Mouse (Mus musculus) liver, postnatal 0 days (tissue): ENCODE measurements at regions not wholly inside any gene's neighbourhood (a gene's known extent, or its start where the extent isn't known, plus 50 kb on each side); places are given as distances from the start of the nearest gene placed in this dataset.

ENCODE experiments used
- ATAC-seq: fragments of 200-750 bp; cut with Nextera tagmentation; 2 replicates; pipeline ENCODE4 v1.8.0; 2017; ENCODE audit warnings: mild to moderate bottlenecking, moderate library complexity
- DNase-seq: peaks from one replicate; pipeline ENCODE4 v3.0.0-alpha.2; 2016
- H3K27ac ChIP-seq: fragments of 300-500 bp; sonication (generic); 2 replicates; pipeline ENCODE4 v1.5.1; 2014; ENCODE audit warnings: antibody characterized with exemption, moderate library complexity, mild to moderate bottlenecking, low read depth
- H3K27me3 ChIP-seq: fragments of 300-500 bp; sonication (generic); 2 replicates; pipeline ENCODE4 v1.6.1; 2014; ENCODE audit warnings: low read length, control low read depth, mixed read lengths; ENCODE audit not compliant: insufficient read depth
- H3K36me3 ChIP-seq: fragments of 300-500 bp; sonication (generic); replicated peaks from 2 replicates; pipeline ENCODE4 v1.6.1; 2014; ENCODE audit warnings: mild to moderate bottlenecking, control low read depth, low read length, moderate library complexity, mixed read lengths; ENCODE audit not compliant: insufficient read depth
- H3K4me1 ChIP-seq: fragments of 300-500 bp; sonication (generic); 2 replicates; pipeline ENCODE4 v1.6.1; 2014; ENCODE audit warnings: antibody characterized with exemption, mild to moderate bottlenecking, control low read depth; ENCODE audit not compliant: insufficient read depth
- H3K4me2 ChIP-seq: fragments of 300-500 bp; sonication (generic); 2 replicates; pipeline ENCODE4 v1.6.1; 2014; ENCODE audit warnings: low read depth, mild to moderate bottlenecking, low read length, moderate library complexity, mixed read lengths
- H3K4me3 ChIP-seq: fragments of 300-500 bp; sonication (generic); 2 replicates; pipeline ENCODE4 v1.5.1; 2014; ENCODE audit warnings: low read depth, low read length
- H3K9ac ChIP-seq: fragments of 300-500 bp; sonication (generic); replicated peaks from 2 replicates; pipeline ENCODE4 v1.6.1; 2014; ENCODE audit warnings: mild to moderate bottlenecking, moderate library complexity
- H3K9me3 ChIP-seq: fragments of 300-500 bp; sonication (generic); 2 replicates; pipeline ENCODE4 v1.6.1; 2016; ENCODE audit warnings: mild to moderate bottlenecking, control low read depth, low read length, mixed read lengths
- CTCF ChIP-seq: sonication (generic); IDR thresholded peaks from 2 replicates; pipeline ENCODE4 v1.5.1; 2016; ENCODE audit warnings: antibody characterized with exemption, low read depth
- EP300 ChIP-seq: IDR thresholded peaks from 2 replicates; pipeline ENCODE4 v1.6.1; 2016; ENCODE audit warnings: antibody characterized with exemption, low read depth, mild to moderate bottlenecking
- WGBS: fragments of 180-500 bp; shearing (Covaris S2); extraction: QIAGEN DNeasy Blood & Tissue Kit; methylation state at CpG from one replicate; pipeline ENCODE4 v1.1.7; 2014; ENCODE audit not compliant: insufficient replicate concordance; 5-methylcytosine and 5-hydroxymethylcytosine counted together

- H3K27me3 ChIP-seq: no peaks in the 10 kb centered on the region
- no peaks in the 10 kb centered on the region for H3K9me3 ChIP-seq
- H3K4me2 ChIP-seq: no peak overlapping the region; the same call in 1 of the 2 replicates
- no peak overlapping the region for H3K27ac ChIP-seq
- TF ChIP-seq CTCF (no peak), EP300 (no peak)
- H3K36me3 ChIP-seq: no peaks in the 10 kb centered on the region
- no peak overlapping the region for H3K4me3 ChIP-seq
- no peaks in the 10 kb centered on the region for H3K4me1 ChIP-seq
- peak; percentile 67 for ATAC-seq
- 36% methylated on average over 10 of the region's 10 CpGs for whole genome bisulfite sequencing
- peak; percentile 22 for DNase-seq
- H3K9ac ChIP-seq: no peak overlapping the region
Observed at GRCm38 (mm10) chr17:52168076-52168838, 335.2 kb upstream of the Satb1 start.

- 74% methylated on average over 4 of the region's 4 CpGs for WGBS
- no peak for DNase-seq
- H3K9ac ChIP-seq: no peak overlapping the region
- H3K27me3 ChIP-seq: no peaks in the 10 kb centered on the region
- H3K27ac ChIP-seq: no peak overlapping the region
- no peak overlapping the region for H3K4me3 ChIP-seq
- no peaks in the 10 kb centered on the region for H3K4me1 ChIP-seq
- no peak for ATAC-seq
- TF ChIP-seq CTCF (no peak), EP300 (no peak)
- no peak overlapping the region for H3K4me2 ChIP-seq
- H3K36me3 ChIP-seq: no peaks in the 10 kb centered on the region
- H3K9me3 ChIP-seq: no peaks in the 10 kb centered on the region
Observed at GRCm38 (mm10) chr17:52167658-52168057, 334.6 kb upstream of the Satb1 start.

- Histone ChIP-seq H3K4me2 (no peak overlapping the region), H3K27ac (no peak overlapping the region), H3K4me3 (no peak overlapping the region), H3K4me1 (no peaks in the 10 kb centered on the region), H3K36me3 (no peaks in the 10 kb centered on the region), H3K9ac (no peak overlapping the region), H3K27me3 (no peaks in the 10 kb centered on the region), H3K9me3 (no peaks in the 10 kb centered on the region)
- ATAC-seq (no peak), DNase-seq (no peak)
- no peak for TF ChIP-seq EP300
- WGBS: 60% methylated on average over 5 of the region's 5 CpGs
Observed at GRCm38 (mm10) chr17:52165891-52166485, 332.9 kb upstream of the Satb1 start.

GRCm38 (mm10) chr17:52162559-52163397, 329.7 kb upstream of the Satb1 start:
- DNase-seq: no peak
- Histone ChIP-seq H3K27me3 (no peaks in the 10 kb centered on the region), H3K36me3 (no peaks in the 10 kb centered on the region), H3K9ac (no peak overlapping the region), H3K4me2 (no peak overlapping the region), H3K4me1 (no peaks in the 10 kb centered on the region), H3K9me3 (no peaks in the 10 kb centered on the region), H3K27ac (no peak overlapping the region), H3K4me3 (no peak overlapping the region)
- 42% methylated on average over 10 of the region's 10 CpGs for WGBS
- no peak for ATAC-seq
- TF ChIP-seq EP300: no peak
- TF ChIP-seq CTCF: no peak

- no peaks in the 10 kb centered on the region for H3K4me1 ChIP-seq
- no peak overlapping the region for H3K4me3 ChIP-seq
- no peak for DNase-seq
- H3K27me3 ChIP-seq: no peaks in the 10 kb centered on the region
- H3K9me3 ChIP-seq: no peaks in the 10 kb centered on the region
- 81% methylated on average over 5 of the region's 5 CpGs for WGBS
- H3K27ac ChIP-seq: no peak overlapping the region
- no peak overlapping the region for H3K4me2 ChIP-seq
- ATAC-seq: no peak
- no peak overlapping the region for H3K9ac ChIP-seq
- no peak for TF ChIP-seq CTCF
- no peak for TF ChIP-seq EP300
- H3K36me3 ChIP-seq: no peaks in the 10 kb centered on the region
Observed at GRCm38 (mm10) chr17:52150496-52150895, 317.4 kb upstream of the Satb1 start.

- H3K9ac ChIP-seq: no peak overlapping the region
- H3K27me3 ChIP-seq: no peaks in the 10 kb centered on the region
- TF ChIP-seq EP300 (no peak), CTCF (no peak)
- H3K4me1 ChIP-seq: no peaks in the 10 kb centered on the region
- DNase-seq: no peak
- WGBS: 75% methylated on average over 6 of the region's 6 CpGs
- no peak overlapping the region for H3K27ac ChIP-seq
- H3K4me2 ChIP-seq: no peak overlapping the region
- no peak for ATAC-seq
- H3K4me3 ChIP-seq: no peak overlapping the region
- H3K36me3 ChIP-seq: no peaks in the 10 kb centered on the region
- H3K9me3 ChIP-seq: no peaks in the 10 kb centered on the region
Observed at GRCm38 (mm10) chr17:52149834-52150233, 316.7 kb upstream of the Satb1 start.
